Mouse (Mus musculus) megakaryocyte-erythroid progenitor cell, adult 5 weeks (primary cell): Measurements from ENCODE around the gene Src. TPM values are rescaled to one million over a fixed set of nuclear protein-coding genes. Genes with fewer than 3 reads are reported as not detected.

Experiments used
- polyA plus RNA-seq: library from polyadenylated mRNA; stranded (reverse); fragments of >175 nt; gene quantifications from 2 replicates; pipeline ENCODE4 v1.2.3, GENCODE M21; 2012

The Src gene
- polyA plus RNA-seq = 2.4 TPM in 2 replicates

DNA sequence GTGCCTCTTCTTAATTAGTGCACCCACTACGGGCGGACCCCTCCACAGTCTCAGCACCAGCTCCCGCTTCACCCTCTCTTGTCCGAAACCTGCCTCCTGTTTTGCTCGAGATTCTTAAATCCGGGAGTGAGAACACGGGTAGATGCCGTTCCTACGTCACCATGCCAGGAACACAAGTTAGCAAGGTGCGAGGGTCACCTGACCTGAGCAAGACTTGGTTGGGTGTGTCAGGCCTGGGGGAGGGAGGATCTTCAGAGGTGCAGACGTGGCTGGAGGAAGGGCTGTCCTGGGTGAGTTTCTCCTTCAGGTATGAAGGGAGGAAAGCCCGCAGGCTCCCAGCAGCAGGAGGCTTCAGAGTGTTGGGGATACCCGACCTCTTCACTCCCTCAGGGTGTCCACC, at the start of gene Src:
TSS of gene Src (plus strand) at position 239 of the 400 bp plus-strand sequence.

Other genes starting within 250 kb of the Src start
- gene Rbl1, start 213.9 kb upstream of the Src start, polyA plus RNA-seq = 7.3 and 9.9 TPM in 2 replicates
- 198 and 249 TPM in 2 replicates for gene Rpn2, start 139.4 kb upstream of the Src start, polyA plus RNA-seq
- gene Mroh8, start 138.9 kb upstream of the Src start, polyA plus RNA-seq = 0.30 and 0.80 TPM in 2 replicates
- gene Ghrh, start 70.9 kb upstream of the Src start, polyA plus RNA-seq = not detected in 2 replicates
- gene Manbal, start 50.9 kb upstream of the Src start, polyA plus RNA-seq = 45.4 and 51.4 TPM in 2 replicates
- gene Nnat, start 141.6 kb downstream of the Src start, polyA plus RNA-seq = 0.22 and 0.56 TPM in 2 replicates
- 11.7 and 14.7 TPM in 2 replicates for gene Blcap, start 152.8 kb downstream of the Src start, polyA plus RNA-seq